Mouse (Mus musculus): ENCODE results near the gene Kansl2. TPM values are rescaled to one million over a fixed set of nuclear protein-coding genes. Genes with fewer than 3 reads are reported as not detected.

Gene Kansl2
- 144 and 145 TPM in 2 replicates for polyA plus RNA-seq (2016; fragmentation: Nextera tagmentation; extraction: Ambion mirVana)

GRCm38 (mm10) chr15:98533881-98534627, at the start of gene Kansl2:
TSS of gene Kansl2 (minus strand) at chr15:98534264.
- Histone ChIP-seq H3K4me3 (peak within 1 kb of the TSS; percentile 89), H3K36me3 (replicated peaks) (peaks cover 56% of the 10 kb centered on the region), H3K27ac (peak within 1 kb of the TSS; percentile 100), H3K27me3 (ENCODE audit: poor library complexity, severe bottlenecking) (no peaks in the 10 kb centered on the region), H3K4me1 (peaks cover 20% of the 10 kb centered on the region), H3K9me3 (no peaks in the 10 kb centered on the region)
- peak; percentile 98 for DNase-seq (ENCODE audit: extremely low spot score, low spot score)
- WGBS, result under 1% methylated on average over 70 of the region's 70 CpGs

- H3K36me3 ChIP-seq (replicated peaks), result no peaks in the 10 kb centered on the region
- WGBS, result 83% methylated on average over 8 of the region's 8 CpGs
- DNase-seq (ENCODE audit: extremely low spot score, low spot score), result no peak
- H3K4me3 ChIP-seq, result no peak overlapping the region
- H3K27ac ChIP-seq, result no peak overlapping the region
- no peaks in the 10 kb centered on the region for H3K9me3 ChIP-seq
- peaks cover 17% of the 10 kb centered on the region for H3K4me1 ChIP-seq
- no peaks in the 10 kb centered on the region; the same call in 1 of the 2 replicates for H3K27me3 ChIP-seq (ENCODE audit: poor library complexity, severe bottlenecking)
Observed at GRCm38 (mm10) chr15:98582996-98583395, 48.9 kb upstream of the Kansl2 start.

GRCm38 (mm10) chr15:98582410-98582809, 48.3 kb upstream of the Kansl2 start:
- no peaks in the 10 kb centered on the region for H3K36me3 ChIP-seq (replicated peaks)
- no peak overlapping the region for H3K4me3 ChIP-seq
- H3K27ac ChIP-seq, result no peak overlapping the region
- no peaks in the 10 kb centered on the region for H3K9me3 ChIP-seq
- no peak for DNase-seq (ENCODE audit: extremely low spot score, low spot score)
- no peaks in the 10 kb centered on the region; the same call in 1 of the 2 replicates for H3K27me3 ChIP-seq (ENCODE audit: poor library complexity, severe bottlenecking)
- 88% methylated on average over 8 of the region's 8 CpGs for WGBS
- H3K4me1 ChIP-seq, result peaks cover 17% of the 10 kb centered on the region

GRCm38 (mm10) chr15:98579795-98580464, 45.9 kb upstream of the Kansl2 start:
- peaks cover 7% of the 10 kb centered on the region; the same call in 1 of the 2 replicates for H3K4me1 ChIP-seq
- H3K27me3 ChIP-seq (ENCODE audit: poor library complexity, severe bottlenecking), result no peaks in the 10 kb centered on the region; the same call in 1 of the 2 replicates
- peak; percentile 78 for DNase-seq (ENCODE audit: extremely low spot score, low spot score)
- no peak overlapping the region for H3K4me3 ChIP-seq
- no peaks in the 10 kb centered on the region for H3K36me3 ChIP-seq (replicated peaks)
- WGBS, result 47% methylated on average over 5 of the region's 5 CpGs
- no peaks in the 10 kb centered on the region for H3K9me3 ChIP-seq
- H3K27ac ChIP-seq, result no peak overlapping the region

GRCm38 (mm10) chr15:98579310-98579709, 45.2 kb upstream of the Kansl2 start:
- H3K27ac ChIP-seq, result no peak overlapping the region
- 87% methylated on average over 2 of the region's 2 CpGs for WGBS
- no peak overlapping the region for H3K4me3 ChIP-seq
- H3K9me3 ChIP-seq, result no peaks in the 10 kb centered on the region
- H3K4me1 ChIP-seq, result 0 out of 2 replicates have a peak, but pooled peaks cover 3% of the 10 kb centered on the region
- H3K27me3 ChIP-seq (ENCODE audit: poor library complexity, severe bottlenecking), result no peaks in the 10 kb centered on the region; the same call in 1 of the 2 replicates
- H3K36me3 ChIP-seq (replicated peaks), result no peaks in the 10 kb centered on the region
- DNase-seq (ENCODE audit: extremely low spot score, low spot score), result no peak

- peaks cover 6% of the 10 kb centered on the region for H3K36me3 ChIP-seq (replicated peaks)
- no peak overlapping the region for H3K27ac ChIP-seq
- DNase-seq (ENCODE audit: extremely low spot score, low spot score), result no peak
- H3K9me3 ChIP-seq, result no peaks in the 10 kb centered on the region
- no peak overlapping the region for H3K4me3 ChIP-seq
- no peaks in the 10 kb centered on the region for H3K27me3 ChIP-seq (ENCODE audit: poor library complexity, severe bottlenecking)
- peaks cover 10% of the 10 kb centered on the region for H3K4me1 ChIP-seq
- WGBS, result 81% methylated on average over 4 of the region's 4 CpGs
Observed at GRCm38 (mm10) chr15:98573293-98573692, 39.2 kb upstream of the Kansl2 start.

GRCm38 (mm10) chr15:98570873-98571538, 36.9 kb upstream of the Kansl2 start, which contains the start of the genes Ccnt1 and 4930415O20Rik:
TSS of gene Ccnt1 (minus strand) at chr15:98570923.
TSS of gene 4930415O20Rik (plus strand) at chr15:98571004.
- 86% methylated on average over 10 of the region's 10 CpGs for WGBS
- Histone ChIP-seq H3K27me3 (ENCODE audit: poor library complexity, severe bottlenecking) (no peaks in the 10 kb centered on the region), H3K4me3 (peak within 1 kb of the TSS; percentile 5; the same call in 1 of the 2 replicates), H3K27ac (no peak within 1 kb of the TSS), H3K9me3 (no peaks in the 10 kb centered on the region), H3K36me3 (replicated peaks) (peaks cover 6% of the 10 kb centered on the region), H3K4me1 (peaks cover 22% of the 10 kb centered on the region)
- no peak for DNase-seq (ENCODE audit: extremely low spot score, low spot score)

GRCm38 (mm10) chr15:98569795-98570365, 35.8 kb upstream of the Kansl2 start:
- no peaks in the 10 kb centered on the region for H3K27me3 ChIP-seq (ENCODE audit: poor library complexity, severe bottlenecking)
- peaks cover 16% of the 10 kb centered on the region for H3K36me3 ChIP-seq (replicated peaks)
- H3K4me1 ChIP-seq, result peaks cover 33% of the 10 kb centered on the region
- WGBS, result 90% methylated on average over 4 of the region's 4 CpGs
- no peaks in the 10 kb centered on the region for H3K9me3 ChIP-seq
- peak overlapping the region; percentile 98; the same call in 1 of the 2 replicates for H3K4me3 ChIP-seq
- H3K27ac ChIP-seq, result no peak overlapping the region
- DNase-seq (ENCODE audit: extremely low spot score, low spot score), result no peak

- DNase-seq (ENCODE audit: extremely low spot score, low spot score), result no peak
- Histone ChIP-seq H3K4me1 (peaks cover 38% of the 10 kb centered on the region), H3K27ac (peak overlapping the region; percentile 95)
Observed at GRCm38 (mm10) chr15:98569216-98569615, 35.2 kb upstream of the Kansl2 start.

GRCm38 (mm10) chr15:98568256-98569033, 34.4 kb upstream of the Kansl2 start:
- WGBS, result 16% methylated on average over 22 of the region's 22 CpGs
- Histone ChIP-seq H3K9me3 (no peaks in the 10 kb centered on the region), H3K27me3 (ENCODE audit: poor library complexity, severe bottlenecking) (no peaks in the 10 kb centered on the region), H3K36me3 (replicated peaks) (peaks cover 29% of the 10 kb centered on the region), H3K27ac (peak overlapping the region; percentile 95), H3K4me3 (peak overlapping the region; percentile 98), H3K4me1 (peaks cover 38% of the 10 kb centered on the region)
- DNase-seq (ENCODE audit: extremely low spot score, low spot score), result peak; percentile 33

More at GRCm38 (mm10) chr15:98569216-98569615, 35.2 kb upstream of the Kansl2 start:
- 77% methylated on average over 7 of the region's 7 CpGs for WGBS
- Histone ChIP-seq H3K36me3 (replicated peaks) (peaks cover 21% of the 10 kb centered on the region), H3K9me3 (no peaks in the 10 kb centered on the region), H3K27me3 (ENCODE audit: poor library complexity, severe bottlenecking) (no peaks in the 10 kb centered on the region), H3K4me3 (peak overlapping the region; percentile 98)

GRCm38 (mm10) chr15:98567278-98568134, 33.4 kb upstream of the Kansl2 start:
- peaks cover 38% of the 10 kb centered on the region for H3K4me1 ChIP-seq
- under 1% methylated on average over 88 of the region's 88 CpGs for WGBS
- no peaks in the 10 kb centered on the region for H3K27me3 ChIP-seq (ENCODE audit: poor library complexity, severe bottlenecking)
- peak; percentile 100 for DNase-seq (ENCODE audit: extremely low spot score, low spot score)
- no peaks in the 10 kb centered on the region for H3K9me3 ChIP-seq
- peak overlapping the region; percentile 95 for H3K27ac ChIP-seq
- peak overlapping the region; percentile 98 for H3K4me3 ChIP-seq
- peaks cover 38% of the 10 kb centered on the region for H3K36me3 ChIP-seq (replicated peaks)

Data from forebrain, embryonic 10.5 days (tissue).